Mouse (Mus musculus) T-helper 17 cell (primary cell): ENCODE measurements around the gene Dnah3.

ENCODE experiments used
- in situ Hi-C, 2 experiments: fragments of 300-600 bp; cut with MboI, MseI; formaldehyde crosslinking; loops; 1 replicate in 1 of 2; 2 replicates in 1 of 2; pipeline ENCODE4 v1.15.1; 2025; ENCODE audit warnings: high pct_unique_total_duplicates in 2 of 2

Dnah3 gene

DNA sequence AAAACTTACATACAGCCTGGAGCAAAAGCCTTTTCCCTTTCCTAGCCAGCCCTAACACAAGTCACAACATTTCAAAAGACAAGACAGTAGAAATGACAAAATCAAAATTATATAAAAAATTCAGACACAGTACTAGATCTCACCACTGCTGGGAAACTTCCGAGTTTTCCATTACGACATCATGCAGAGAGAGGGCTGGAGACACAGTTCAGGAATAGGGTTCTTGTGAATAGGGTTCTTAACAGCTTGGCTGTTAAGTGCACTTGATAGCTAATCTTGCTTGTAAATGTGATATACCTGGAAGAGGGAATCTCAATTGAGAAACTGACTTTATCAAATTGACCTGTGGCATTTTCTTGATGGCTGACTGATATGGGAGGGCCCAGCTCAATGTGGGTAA lies 213.9 kb downstream of the Dnah3 start:
- in situ Hi-C loops, result no loop called here

DNA sequence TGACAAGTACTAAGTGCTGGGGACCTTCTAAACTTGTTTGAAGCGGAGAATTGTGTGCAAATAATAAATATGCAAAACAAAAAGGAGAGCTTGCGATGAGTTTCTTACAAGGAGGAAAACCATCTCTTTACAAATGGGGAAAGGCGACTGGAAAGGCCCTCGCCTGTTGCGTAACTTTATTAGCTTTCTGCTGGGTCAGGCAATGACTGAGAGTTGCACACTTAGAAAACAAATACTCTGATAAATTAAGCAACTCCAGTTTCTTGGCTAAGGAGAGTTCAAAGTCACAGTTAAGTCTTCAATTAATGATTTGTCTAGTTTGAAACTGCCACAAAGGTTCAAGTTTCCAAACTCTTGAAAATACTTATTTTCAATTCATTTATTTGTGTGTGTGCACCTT lies 214.7 kb downstream of the Dnah3 start:
- in situ Hi-C loops, result no loop called here

GRCm38 (mm10) chr7:119879171-119879570 lies 215.9 kb downstream of the Dnah3 start:
- in situ Hi-C loops, result no loop called here

GRCm38 (mm10) chr7:119875776-119876440 lies 219.2 kb downstream of the Dnah3 start:
- in situ Hi-C loops, result no loop called here

GRCm38 (mm10) chr7:119873050-119873449 lies 222.0 kb downstream of the Dnah3 start:
- in situ Hi-C loops, result no loop called here
